Mouse (Mus musculus) neural tube, embryonic 14.5 days (tissue): Measurements from ENCODE around the gene Hvcn1. TPM values are rescaled to one million over a fixed set of nuclear protein-coding genes. Genes with fewer than 3 reads are reported as not detected.
A peak's percentile ranks its signal among the peaks of the same experiment; 100 is the strongest.

Experiments
- ATAC-seq: fragments of 200-750 bp; cut with Nextera tagmentation; 2 replicates; pipeline ENCODE4 v1.8.0; 2017; ENCODE audit warnings: low read depth, mild to moderate bottlenecking, moderate TSS enrichment, moderate library complexity
- H3K27ac ChIP-seq: fragments of 300-500 bp; sonication (generic); 2 replicates; pipeline ENCODE4 v1.5.1; 2014; ENCODE audit warnings: low read depth, mild to moderate bottlenecking, control low read depth, low read length, moderate library complexity, mixed read lengths
- H3K27me3 ChIP-seq: fragments of 300-500 bp; sonication (generic); 2 replicates; pipeline ENCODE4 v1.6.1; 2014; ENCODE audit warnings: low read length; ENCODE audit not compliant: control insufficient read depth, insufficient read depth
- H3K36me3 ChIP-seq: fragments of 300-500 bp; sonication (generic); 2 replicates; pipeline ENCODE4 v1.6.1; 2014; ENCODE audit warnings: low read length, mixed read lengths; ENCODE audit not compliant: control insufficient read depth, insufficient read depth
- H3K4me1 ChIP-seq: fragments of 300-500 bp; sonication (generic); 2 replicates; pipeline ENCODE4 v1.6.1; 2014; ENCODE audit warnings: low read length; ENCODE audit not compliant: control insufficient read depth, insufficient read depth
- H3K4me2 ChIP-seq: fragments of 300-500 bp; sonication (generic); 2 replicates; pipeline ENCODE4 v1.6.1; 2014; ENCODE audit warnings: mild to moderate bottlenecking, low read depth, low read length, control low read depth
- H3K4me3 ChIP-seq: fragments of 300-500 bp; sonication (generic); 2 replicates; pipeline ENCODE4 v1.5.1; 2014; ENCODE audit warnings: low read depth, low read length, control low read depth, mixed read lengths
- H3K9ac ChIP-seq: fragments of 300-500 bp; sonication (generic); replicated peaks from 2 replicates; pipeline ENCODE4 v1.6.1; 2014; ENCODE audit warnings: low read depth, mild to moderate bottlenecking, control low read depth, low read length, mixed read lengths
- H3K9me3 ChIP-seq: fragments of 300-500 bp; sonication (generic); 2 replicates; pipeline ENCODE4 v1.6.1; 2016; ENCODE audit warnings: low read length; ENCODE audit not compliant: control insufficient read depth
- WGBS: fragments of 180-500 bp; shearing (Covaris S2); extraction: QIAGEN DNeasy Blood & Tissue Kit; methylation state at CpG from one replicate; pipeline ENCODE4 v1.1.7; 2014; 5-methylcytosine and 5-hydroxymethylcytosine counted together
- polyA plus RNA-seq: library from polyadenylated mRNA; unstranded; fragments of >200 nt; fragmentation: Nextera tagmentation; extraction: Ambion mirVana; gene quantifications from 2 replicates; pipeline ENCODE4 v1.2.1, GENCODE M21; 2014

The Hvcn1 gene
- polyA plus RNA-seq, 1 experiment from 2014 or later = 0.72 TPM

DNA sequence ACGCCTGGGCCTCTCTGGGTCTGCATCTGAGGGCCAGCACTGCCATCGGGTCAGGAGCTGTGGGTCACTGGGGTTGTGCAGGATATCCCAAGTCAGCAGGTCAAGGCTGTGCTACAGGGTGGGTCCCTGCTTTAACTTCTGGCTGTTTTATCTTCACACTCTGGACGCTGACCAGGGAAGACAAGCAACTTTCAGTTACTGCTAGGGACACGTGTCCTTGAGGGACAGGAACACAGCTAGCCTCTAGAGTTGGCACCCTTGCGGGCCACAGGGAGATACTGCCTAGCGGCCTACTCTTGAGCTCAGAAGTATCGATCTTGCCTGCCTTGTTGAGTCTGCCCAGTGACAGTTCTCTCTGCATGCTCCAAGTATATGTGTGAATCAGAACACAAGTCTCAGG is 33.0 kb downstream of the Hvcn1 start:
- Histone ChIP-seq H3K36me3 (peaks cover 6% of the 10 kb centered on the region; the same call in 1 of the 2 replicates), H3K4me1 (peaks cover 4% of the 10 kb centered on the region), H3K4me2 (no peak overlapping the region), H3K9ac (no peak overlapping the region), H3K27me3 (no peaks in the 10 kb centered on the region), H3K4me3 (no peak overlapping the region), H3K27ac (no peak overlapping the region), H3K9me3 (no peaks in the 10 kb centered on the region)
- no peak for ATAC-seq
- 92% methylated on average over 7 of the region's 7 CpGs for WGBS

DNA sequence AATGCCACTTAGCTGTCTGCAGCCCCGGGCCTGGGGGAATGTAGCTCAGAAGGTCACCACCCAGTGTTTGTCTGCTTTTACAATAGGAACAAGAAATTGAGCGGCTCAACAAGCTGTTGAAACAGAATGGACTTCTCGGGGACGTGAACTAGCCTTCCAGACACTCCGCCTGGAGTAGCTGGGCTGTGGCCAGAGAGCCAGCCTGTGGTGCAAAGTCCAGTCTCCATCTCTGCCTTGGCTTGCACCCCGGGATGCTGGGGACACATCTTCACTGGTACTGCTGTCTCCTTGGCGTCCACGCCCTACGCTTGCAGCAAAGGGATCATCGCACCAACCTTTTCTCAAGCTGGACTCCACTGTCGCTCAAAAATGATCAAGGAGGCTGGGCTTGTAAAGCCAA is 33.9 kb downstream of the Hvcn1 start:
- peaks cover 6% of the 10 kb centered on the region; the same call in 1 of the 2 replicates for H3K36me3 ChIP-seq
- no peak for ATAC-seq
- H3K27me3 ChIP-seq = no peaks in the 10 kb centered on the region
- H3K9me3 ChIP-seq = no peaks in the 10 kb centered on the region
- H3K9ac ChIP-seq = no peak overlapping the region
- H3K4me1 ChIP-seq = peaks cover under 1% of the 10 kb centered on the region
- no peak overlapping the region for H3K4me2 ChIP-seq
- no peak overlapping the region for H3K27ac ChIP-seq
- H3K4me3 ChIP-seq = no peak overlapping the region
- WGBS = 91% methylated on average over 11 of the region's 11 CpGs

DNA sequence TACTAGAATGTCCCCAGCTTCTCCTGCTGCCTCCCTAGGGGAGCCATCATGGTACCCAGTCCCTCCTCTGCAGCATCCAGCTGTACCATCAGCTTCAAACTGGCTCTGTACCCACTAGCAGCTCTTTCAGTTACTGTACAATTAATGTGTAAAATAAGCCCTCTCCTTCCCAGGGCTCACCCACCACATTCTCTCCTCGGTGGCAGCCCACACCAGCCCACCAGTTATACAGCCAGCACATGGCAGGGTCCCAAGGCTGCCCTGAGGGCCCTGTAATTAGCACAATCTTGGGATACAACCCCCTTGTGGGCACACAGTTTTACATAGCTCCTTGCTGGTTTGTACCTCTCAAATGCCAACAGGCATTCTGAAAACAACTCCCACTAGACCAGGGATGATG is 34.4 kb downstream of the Hvcn1 start:
- no peaks in the 10 kb centered on the region; the same call in 1 of the 2 replicates for H3K4me1 ChIP-seq
- WGBS = 77% methylated on average over 1 of the region's 1 CpGs
- H3K27ac ChIP-seq = no peak overlapping the region

DNA sequence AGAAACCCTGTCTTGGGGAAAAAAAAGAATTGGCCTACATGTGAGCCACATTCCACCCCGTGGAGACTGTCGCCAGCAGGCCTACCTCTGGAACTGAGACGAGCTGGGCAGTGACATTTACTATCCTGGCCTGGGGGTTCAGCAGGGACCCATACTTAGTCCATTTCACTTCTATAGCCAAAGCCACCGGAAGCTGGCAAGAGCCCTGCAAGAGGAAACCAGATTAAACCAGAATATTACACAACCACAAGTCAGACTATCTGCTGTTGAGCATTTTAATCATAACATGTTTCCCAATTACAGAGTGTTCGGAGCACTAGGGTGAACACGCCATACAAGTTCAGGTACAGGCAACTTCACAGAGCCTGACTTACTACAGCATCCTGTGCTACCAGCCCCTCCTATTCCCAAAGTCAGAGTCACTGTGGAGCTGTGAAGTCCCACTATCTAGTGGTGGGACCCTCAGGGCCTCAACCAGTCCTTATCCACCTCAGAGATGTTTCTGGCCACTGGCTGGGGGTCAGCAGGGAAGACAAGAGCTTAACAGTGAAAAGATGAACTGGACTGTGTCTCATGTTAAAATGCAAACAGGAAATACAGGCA is 36.0 kb downstream of the Hvcn1 start:
- no peak overlapping the region for H3K4me2 ChIP-seq
- 94% methylated on average over 6 of the region's 6 CpGs for WGBS
- no peak for ATAC-seq

More for the DNA sequence above, 34.4 kb downstream of the Hvcn1 start:
- Histone ChIP-seq H3K27me3 (no peaks in the 10 kb centered on the region), H3K9ac (no peak overlapping the region), H3K9me3 (no peaks in the 10 kb centered on the region), H3K4me3 (no peak overlapping the region), H3K4me2 (no peak overlapping the region), H3K36me3 (peaks cover 6% of the 10 kb centered on the region; the same call in 1 of the 2 replicates)
- ATAC-seq = no peak

DNA sequence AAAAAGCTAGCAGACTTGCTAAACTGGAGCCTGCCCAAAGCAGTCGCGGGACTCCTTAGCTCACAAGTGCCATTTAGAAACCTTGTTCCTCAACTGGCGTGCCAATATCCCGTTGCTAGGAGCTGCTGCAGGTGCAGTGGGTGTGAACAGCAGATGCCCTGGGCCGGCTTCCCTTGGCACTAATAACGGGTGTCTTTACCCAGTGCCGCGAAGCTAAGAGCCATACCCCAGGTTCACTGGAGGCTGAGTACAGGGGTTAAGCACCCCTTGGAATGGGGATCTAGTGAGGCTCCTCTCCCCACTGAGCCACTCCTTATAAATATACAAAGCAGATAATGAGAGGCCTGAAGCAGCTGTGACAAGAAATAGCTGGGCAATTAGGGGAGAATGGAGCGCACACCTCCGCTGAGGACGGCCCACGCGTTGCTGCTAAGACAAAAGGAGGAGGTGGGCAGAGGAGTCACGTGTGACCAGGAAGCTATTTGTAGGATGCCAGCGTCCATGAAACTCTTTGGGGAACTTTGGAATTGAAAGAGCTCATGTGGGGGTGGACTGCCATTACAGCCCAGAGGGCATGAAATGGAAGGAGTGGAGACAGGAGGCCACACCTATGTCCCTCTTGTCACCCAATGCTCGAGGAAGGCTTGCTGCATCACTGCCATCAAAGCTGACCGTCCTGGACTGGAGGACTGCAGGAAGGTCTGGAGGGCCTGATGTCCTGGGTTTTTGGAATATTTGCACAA is 37.3 kb downstream of the Hvcn1 start:
- H3K4me1 ChIP-seq = no peaks in the 10 kb centered on the region; the same call in 1 of the 2 replicates
- no peak for ATAC-seq
- no peak overlapping the region for H3K4me2 ChIP-seq
- H3K9me3 ChIP-seq = no peaks in the 10 kb centered on the region
- WGBS = 61% methylated on average over 17 of the region's 17 CpGs
- H3K9ac ChIP-seq = no peak overlapping the region
- H3K27me3 ChIP-seq = no peaks in the 10 kb centered on the region
- peak overlapping the region; percentile 28; the same call in 1 of the 2 replicates for H3K27ac ChIP-seq
- H3K4me3 ChIP-seq = no peak overlapping the region
- H3K36me3 ChIP-seq = peaks cover 6% of the 10 kb centered on the region; the same call in 1 of the 2 replicates

More for the DNA sequence above, 36.0 kb downstream of the Hvcn1 start:
- H3K9ac ChIP-seq = no peak overlapping the region
- peaks cover 6% of the 10 kb centered on the region; the same call in 1 of the 2 replicates for H3K36me3 ChIP-seq
- no peak overlapping the region for H3K4me3 ChIP-seq
- H3K27me3 ChIP-seq = no peaks in the 10 kb centered on the region
- H3K9me3 ChIP-seq = no peaks in the 10 kb centered on the region
- H3K4me1 ChIP-seq = no peaks in the 10 kb centered on the region; the same call in 1 of the 2 replicates
- no peak overlapping the region for H3K27ac ChIP-seq

DNA sequence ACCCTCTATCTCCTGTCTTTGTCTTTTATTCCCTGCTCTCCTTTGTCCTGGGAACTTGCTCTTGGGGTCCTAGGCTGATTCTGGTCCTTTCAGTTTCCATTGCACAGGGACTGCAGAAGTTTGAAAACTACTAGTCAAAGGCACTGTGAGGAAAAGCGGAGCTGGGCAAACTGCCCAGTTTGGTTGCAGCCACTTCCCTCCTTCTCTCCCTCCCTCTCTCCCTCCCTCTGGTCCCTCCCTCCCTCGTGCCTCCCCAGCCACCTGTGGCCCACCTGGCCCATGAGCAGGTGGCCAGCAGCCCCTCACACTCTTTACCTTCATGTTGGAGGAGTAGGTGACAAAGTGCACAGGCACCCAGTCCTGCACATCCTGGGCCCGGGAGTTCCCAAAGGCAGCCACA is 38.6 kb downstream of the Hvcn1 start:
- WGBS = 66% methylated on average over 3 of the region's 3 CpGs

DNA sequence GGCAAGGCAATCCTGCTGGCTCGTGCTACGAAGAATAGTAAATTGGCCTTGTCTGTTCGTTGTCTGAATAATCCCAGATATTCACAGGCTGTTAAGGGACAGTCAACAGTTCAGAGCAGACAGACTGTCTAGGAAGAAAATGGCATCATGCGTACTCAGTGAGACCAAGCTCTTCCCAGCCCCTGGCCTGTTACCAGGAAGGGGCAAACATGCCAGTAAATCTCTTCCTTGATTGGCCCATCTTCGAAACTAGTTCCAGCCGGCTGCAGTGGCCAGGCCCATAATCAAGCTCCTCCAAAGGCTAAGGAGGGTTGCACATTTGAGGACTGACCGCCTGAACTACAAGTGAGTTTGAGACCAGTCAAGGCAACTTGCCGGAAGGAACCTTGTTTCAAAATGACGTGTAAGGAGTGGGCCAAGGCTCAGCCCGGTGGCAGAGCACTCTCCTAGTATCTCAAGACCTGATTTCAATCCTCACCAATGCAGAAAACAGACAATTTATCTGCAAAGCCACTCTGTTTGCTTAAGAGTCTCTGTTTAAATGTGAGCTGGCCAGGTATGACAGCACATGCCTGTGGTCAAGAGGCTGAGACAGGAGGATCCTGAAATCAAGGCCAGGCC is 40.1 kb downstream of the Hvcn1 start:
- Histone ChIP-seq H3K9me3 (no peaks in the 10 kb centered on the region), H3K27ac (no peak overlapping the region), H3K9ac (no peak overlapping the region), H3K36me3 (0 out of 2 replicates have a peak, but pooled peaks cover 6% of the 10 kb centered on the region), H3K4me3 (no peak overlapping the region), H3K27me3 (no peaks in the 10 kb centered on the region), H3K4me1 (no peaks in the 10 kb centered on the region; the same call in 1 of the 2 replicates), H3K4me2 (no peak overlapping the region)
- no peak for ATAC-seq
- 85% methylated on average over 10 of the region's 10 CpGs for WGBS

More for the DNA sequence above, 38.6 kb downstream of the Hvcn1 start:
- no peak overlapping the region for H3K4me3 ChIP-seq
- H3K27me3 ChIP-seq = no peaks in the 10 kb centered on the region
- peaks cover 6% of the 10 kb centered on the region; the same call in 1 of the 2 replicates for H3K36me3 ChIP-seq
- no peak for ATAC-seq
- H3K9ac ChIP-seq = no peak overlapping the region
- no peak overlapping the region for H3K27ac ChIP-seq
- H3K4me1 ChIP-seq = no peaks in the 10 kb centered on the region; the same call in 1 of the 2 replicates
- no peaks in the 10 kb centered on the region for H3K9me3 ChIP-seq
- H3K4me2 ChIP-seq = no peak overlapping the region

DNA sequence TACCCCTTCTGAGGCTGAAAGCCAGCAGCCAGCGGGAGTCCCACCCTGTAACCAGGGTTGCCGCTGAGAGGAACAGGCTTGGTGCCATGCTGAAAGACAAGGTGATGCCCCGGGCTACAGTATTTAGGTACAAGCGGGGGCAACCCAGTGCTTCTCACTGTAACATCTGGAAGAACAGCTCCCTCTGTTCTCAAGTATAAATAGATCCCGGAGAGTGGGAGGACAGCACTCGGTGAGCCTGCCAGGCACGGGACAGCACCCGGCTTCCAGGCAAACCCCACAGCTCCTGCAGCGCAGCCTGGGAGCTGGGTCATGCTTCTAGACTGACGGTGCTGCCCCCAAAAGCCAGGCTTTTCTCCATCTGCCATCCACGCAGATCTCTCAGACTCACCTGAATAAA is 40.9 kb downstream of the Hvcn1 start:
- ATAC-seq = no peak
- no peaks in the 10 kb centered on the region for H3K9me3 ChIP-seq
- H3K4me3 ChIP-seq = no peak overlapping the region
- no peaks in the 10 kb centered on the region for H3K27me3 ChIP-seq
- H3K4me1 ChIP-seq = no peaks in the 10 kb centered on the region; the same call in 1 of the 2 replicates
- no peak overlapping the region for H3K4me2 ChIP-seq
- H3K9ac ChIP-seq = no peak overlapping the region
- H3K27ac ChIP-seq = no peak overlapping the region
- WGBS = 93% methylated on average over 11 of the region's 11 CpGs
- 0 out of 2 replicates have a peak, but pooled peaks cover under 1% of the 10 kb centered on the region for H3K36me3 ChIP-seq
